Mouse (Mus musculus): ENCODE measurements around the gene Gm9945. TPM values are rescaled to one million over a fixed set of nuclear protein-coding genes. Genes with fewer than 3 reads are reported as not detected.
A peak's percentile ranks its signal among the peaks of the same experiment; 100 is the strongest.

The Gm9945 gene
- polyA plus RNA-seq, 1 experiment from 2014 or later: not detected

DNA sequence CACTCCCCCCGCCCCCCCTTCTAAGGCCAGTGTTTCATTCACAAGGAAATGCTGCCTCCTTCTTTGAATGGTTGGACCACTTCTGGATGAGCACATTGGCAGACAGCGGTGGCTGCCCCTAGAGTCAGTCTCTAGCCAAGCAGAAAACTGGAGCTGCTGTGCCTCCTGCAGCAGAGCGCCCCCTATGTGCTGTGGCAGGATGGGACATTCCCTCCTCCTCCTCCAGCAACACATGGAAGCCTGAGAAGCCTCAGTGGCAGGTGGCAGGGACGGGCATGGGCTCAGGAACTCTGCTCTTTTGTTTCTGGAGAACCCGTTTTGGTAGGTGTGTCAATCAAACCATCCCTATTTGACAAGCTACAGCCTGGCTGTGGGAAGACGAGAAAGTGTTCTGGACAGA is 44.9 kb downstream of the Gm9945 start:
- Histone ChIP-seq H3K9me3 (replicated peaks) (no peaks in the 10 kb centered on the region), H3K4me2 (no peak overlapping the region), H3K4me1 (replicated peaks) (peaks cover 84% of the 10 kb centered on the region), H3K27me3 (replicated peaks) (no peaks in the 10 kb centered on the region), H3K9ac (no peak overlapping the region), H3K27ac (ENCODE audit: poor library complexity, severe bottlenecking) (no peak overlapping the region), H3K4me3 (no peak overlapping the region), H3K36me3 (no peaks in the 10 kb centered on the region)
- WGBS: 73% methylated on average over 6 of the region's 6 CpGs
- ATAC-seq (ENCODE audit: insufficient number of reproducible peaks, low FRiP score): no peak

DNA sequence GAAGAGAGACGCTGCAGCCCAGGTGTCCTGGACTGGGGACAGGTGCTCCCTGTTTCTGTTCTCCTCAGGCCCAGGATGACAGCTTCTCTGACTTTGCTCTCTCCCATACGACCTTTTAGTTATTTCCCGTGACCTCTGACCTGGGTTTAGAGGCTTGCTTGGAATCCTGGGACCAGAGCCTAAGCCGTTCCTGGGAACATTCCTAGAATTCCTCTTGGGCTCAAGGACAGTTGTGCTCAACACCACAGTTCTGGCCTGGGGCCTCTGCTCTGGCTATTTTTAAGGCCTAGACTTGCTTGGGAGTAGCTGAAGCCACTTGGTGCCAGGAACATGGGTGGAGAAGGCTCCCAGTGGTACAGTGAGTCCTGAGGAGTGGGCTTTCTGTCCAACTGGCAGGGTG is 45.5 kb downstream of the Gm9945 start:
- no peaks in the 10 kb centered on the region for H3K36me3 ChIP-seq
- 42% methylated on average over 4 of the region's 4 CpGs for WGBS
- H3K4me2 ChIP-seq: peak overlapping the region; percentile 5; the same call in 1 of the 2 replicates
- no peak for ATAC-seq (ENCODE audit: insufficient number of reproducible peaks, low FRiP score)
- no peak overlapping the region for H3K4me3 ChIP-seq
- peak overlapping the region; percentile 38 for H3K27ac ChIP-seq (ENCODE audit: poor library complexity, severe bottlenecking)
- no peak overlapping the region for H3K9ac ChIP-seq
- H3K9me3 ChIP-seq (replicated peaks): no peaks in the 10 kb centered on the region
- peaks cover 87% of the 10 kb centered on the region for H3K4me1 ChIP-seq (replicated peaks)
- no peaks in the 10 kb centered on the region for H3K27me3 ChIP-seq (replicated peaks)

DNA sequence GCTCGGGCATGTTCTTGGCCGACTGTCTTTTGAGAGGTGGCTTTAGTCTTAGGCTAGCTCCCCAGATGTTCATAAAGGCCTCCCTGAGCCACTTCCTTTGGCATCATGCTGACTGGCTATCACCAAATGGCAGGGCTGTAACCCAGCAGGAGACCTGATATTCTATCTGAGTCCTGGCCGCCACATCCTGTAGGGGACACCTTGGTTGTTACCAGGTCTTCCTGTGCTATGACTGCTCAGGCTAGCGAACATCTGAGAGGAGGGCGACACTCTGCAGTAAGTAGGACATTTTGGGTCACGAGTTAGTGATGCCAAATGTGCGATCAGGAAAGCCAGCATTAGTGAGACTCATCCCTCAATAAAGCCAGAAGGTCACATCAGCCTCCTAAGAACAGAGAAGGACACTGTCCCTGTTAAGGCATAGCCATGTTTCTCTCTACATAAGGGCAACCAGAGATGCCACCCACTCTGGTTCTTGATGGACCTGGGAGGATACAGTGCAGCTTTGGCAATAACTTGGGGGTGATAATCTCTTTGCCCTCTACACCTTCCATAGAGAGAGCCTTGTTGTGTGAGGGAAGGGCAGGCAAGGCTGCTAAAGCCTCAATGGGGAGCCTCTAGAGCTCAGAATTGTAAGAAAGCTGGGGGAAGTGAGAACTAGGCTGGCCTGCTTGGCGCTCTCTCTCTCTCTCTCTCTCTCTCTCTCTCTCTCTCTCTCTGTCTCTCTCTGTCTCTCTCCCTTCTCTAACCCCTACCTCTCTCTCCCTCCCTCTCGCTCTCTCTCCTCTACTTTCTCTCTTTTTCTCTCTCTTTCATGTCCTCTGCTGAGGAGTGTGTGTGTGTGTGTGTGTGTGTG is 48.7 kb downstream of the Gm9945 start:
- H3K4me3 ChIP-seq: no peak overlapping the region
- ATAC-seq (ENCODE audit: insufficient number of reproducible peaks, low FRiP score): no peak
- H3K4me2 ChIP-seq: peak overlapping the region; percentile 26; the same call in 1 of the 2 replicates
- H3K4me1 ChIP-seq (replicated peaks): peaks cover 58% of the 10 kb centered on the region
- H3K36me3 ChIP-seq: peaks cover 8% of the 10 kb centered on the region
- no peak overlapping the region for H3K27ac ChIP-seq (ENCODE audit: poor library complexity, severe bottlenecking)
- H3K9ac ChIP-seq: no peak overlapping the region
- 46% methylated on average over 9 of the region's 9 CpGs for WGBS
- H3K27me3 ChIP-seq (replicated peaks): no peaks in the 10 kb centered on the region
- no peaks in the 10 kb centered on the region for H3K9me3 ChIP-seq (replicated peaks)

DNA sequence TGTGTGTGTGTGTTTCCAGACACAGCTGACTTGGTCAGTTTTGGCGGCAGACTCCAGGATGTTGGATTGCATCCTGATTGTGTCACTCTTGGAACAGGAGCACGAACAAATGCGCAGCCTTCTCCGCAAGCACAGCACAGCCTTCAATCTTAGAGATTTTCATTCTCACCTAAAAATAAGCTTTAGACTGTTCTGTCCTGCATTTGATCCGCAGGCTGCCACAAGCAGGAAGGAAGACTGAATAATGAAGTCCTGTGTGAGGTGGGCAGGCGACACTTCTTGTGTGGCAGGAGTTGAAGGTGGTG is 49.2 kb downstream of the Gm9945 start:
- Histone ChIP-seq H3K4me2 (peak overlapping the region; percentile 26), H3K9ac (no peak overlapping the region), H3K27me3 (replicated peaks) (no peaks in the 10 kb centered on the region), H3K4me3 (no peak overlapping the region), H3K4me1 (replicated peaks) (peaks cover 55% of the 10 kb centered on the region), H3K27ac (ENCODE audit: poor library complexity, severe bottlenecking) (no peak overlapping the region), H3K36me3 (peaks cover 13% of the 10 kb centered on the region), H3K9me3 (replicated peaks) (no peaks in the 10 kb centered on the region)
- no peak for ATAC-seq (ENCODE audit: insufficient number of reproducible peaks, low FRiP score)
- WGBS: 41% methylated on average over 6 of the region's 6 CpGs

DNA sequence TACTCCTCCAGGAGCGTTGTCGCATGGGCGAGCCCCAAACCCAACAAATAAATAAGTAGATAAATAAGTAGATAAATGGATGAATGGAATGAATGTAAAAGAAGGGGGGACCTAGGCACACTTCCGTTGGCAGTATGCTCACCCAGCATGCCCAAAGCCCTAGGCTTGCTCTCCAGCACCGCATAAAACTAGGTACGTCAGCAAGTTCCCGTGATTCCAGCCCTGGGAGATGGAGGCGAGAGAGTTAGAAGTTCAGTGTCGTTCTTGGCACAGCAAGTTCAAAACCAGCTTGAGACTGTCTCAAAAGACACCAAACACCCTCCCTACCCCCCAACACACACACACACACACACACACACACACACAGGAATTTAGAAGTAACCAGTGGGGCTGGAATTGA is 50.0 kb downstream of the Gm9945 start:
- Histone ChIP-seq H3K27me3 (replicated peaks) (no peaks in the 10 kb centered on the region), H3K9me3 (replicated peaks) (no peaks in the 10 kb centered on the region), H3K36me3 (peaks cover 21% of the 10 kb centered on the region), H3K27ac (ENCODE audit: poor library complexity, severe bottlenecking) (no peak overlapping the region), H3K4me2 (no peak overlapping the region), H3K4me1 (replicated peaks) (peaks cover 50% of the 10 kb centered on the region), H3K4me3 (no peak overlapping the region), H3K9ac (no peak overlapping the region)
- WGBS: 70% methylated on average over 9 of the region's 9 CpGs
- ATAC-seq (ENCODE audit: insufficient number of reproducible peaks, low FRiP score): no peak

Other genes with a start within 250 kb of the Gm9945 start
- 82.4 and 84.2 TPM in 2 replicates for gene Hspa4, start 179.7 kb upstream of the Gm9945 start, polyA plus RNA-seq (2016; fragmentation: Nextera tagmentation; extraction: Ambion mirVana)
- gene Zcchc10, start 155.5 kb upstream of the Gm9945 start, polyA plus RNA-seq (2016; fragmentation: Nextera tagmentation; extraction: Ambion mirVana): 14.0 and 16.5 TPM in 2 replicates
- gene Aff4, start 129.3 kb upstream of the Gm9945 start, polyA plus RNA-seq (2016; fragmentation: Nextera tagmentation; extraction: Ambion mirVana): 53.0 and 53.9 TPM in 2 replicates
- not detected in 2 replicates for gene Leap2, start 57.0 kb upstream of the Gm9945 start, polyA plus RNA-seq (2016; fragmentation: Nextera tagmentation; extraction: Ambion mirVana)
- gene Uqcrq, start 49.3 kb upstream of the Gm9945 start, polyA plus RNA-seq (2016; fragmentation: Nextera tagmentation; extraction: Ambion mirVana): 1,089 and 1,102 TPM in 2 replicates
- 0.56 and 1.3 TPM in 2 replicates for gene Gdf9, start 49.1 kb upstream of the Gm9945 start, polyA plus RNA-seq (2016; fragmentation: Nextera tagmentation; extraction: Ambion mirVana)
- gene Gm10447, start 23.1 kb upstream of the Gm9945 start, polyA plus RNA-seq (2016; fragmentation: Nextera tagmentation; extraction: Ambion mirVana): 0.11 and 0.15 TPM in 2 replicates
- 5.3 and 5.8 TPM in 2 replicates for gene Shroom1, start 23.0 kb upstream of the Gm9945 start, polyA plus RNA-seq (2016; fragmentation: Nextera tagmentation; extraction: Ambion mirVana)
- gene Gm9837, start 9.7 kb upstream of the Gm9945 start, polyA plus RNA-seq (2016; fragmentation: Nextera tagmentation; extraction: Ambion mirVana): not detected in 2 replicates
- gene Sowaha, start 108 bp downstream of the Gm9945 start, polyA plus RNA-seq (2016; fragmentation: Nextera tagmentation; extraction: Ambion mirVana): 0.54 and 0.58 TPM in 2 replicates
- gene Sept8, start 39.1 kb downstream of the Gm9945 start, polyA plus RNA-seq (2016; fragmentation: Nextera tagmentation; extraction: Ambion mirVana): 25.1 and 28.4 TPM in 2 replicates
- 36.1 and 37.2 TPM in 2 replicates for gene Kif3a, start 87.2 kb downstream of the Gm9945 start, polyA plus RNA-seq (2016; fragmentation: Nextera tagmentation; extraction: Ambion mirVana)
- gene Il4, start 138.5 kb downstream of the Gm9945 start, polyA plus RNA-seq (2016; fragmentation: Nextera tagmentation; extraction: Ambion mirVana): 0.83 TPM in 1 of 2 replicates, not detected in the other
- not detected in 2 replicates for gene Il13, start 154.5 kb downstream of the Gm9945 start, polyA plus RNA-seq (2016; fragmentation: Nextera tagmentation; extraction: Ambion mirVana)
- 24.0 and 25.6 TPM in 2 replicates for gene Rad50, start 227.2 kb downstream of the Gm9945 start, polyA plus RNA-seq (2016; fragmentation: Nextera tagmentation; extraction: Ambion mirVana)
- not detected in 2 replicates for gene Il5, start 240.6 kb downstream of the Gm9945 start, polyA plus RNA-seq (2016; fragmentation: Nextera tagmentation; extraction: Ambion mirVana)